Mouse (Mus musculus) frontal cortex, postnatal 36 days (tissue): ENCODE measurements around the gene Cacna1h.
A peak's percentile ranks its signal among the peaks of the same experiment; 100 is the strongest.

ENCODE experiments used
- DNase-seq, 2 experiments: peaks; one replicate each; pipeline ENCODE4 v3.0.0; 2022; ENCODE audit warnings: low spot score in 2 of 2

Cacna1h gene

GRCm38 (mm10) chr17:25408302-25408999 lies 25.1 kb downstream of the Cacna1h start:
- no peak for DNase-seq

DNA sequence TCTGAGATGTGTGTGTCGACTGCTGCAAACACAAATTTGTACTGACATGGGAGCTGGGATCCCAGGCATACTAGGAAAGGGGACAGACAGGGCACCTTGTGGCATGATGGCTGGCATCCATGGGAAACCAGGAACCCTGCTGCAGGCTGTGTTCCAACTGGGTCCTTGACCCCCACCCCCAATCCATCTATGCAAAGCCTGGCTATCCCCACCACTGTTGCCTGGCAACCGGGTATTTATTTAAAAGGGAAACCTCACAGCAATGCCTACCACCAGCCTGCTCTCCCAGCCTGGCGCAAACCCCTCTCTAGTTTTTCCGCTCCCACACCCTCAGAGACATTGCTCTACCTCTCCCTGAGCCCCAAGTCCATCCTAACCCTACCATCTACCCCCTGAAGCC lies 26.2 kb downstream of the Cacna1h start:
- DNase-seq: no peak

GRCm38 (mm10) chr17:25406011-25406441 lies 27.6 kb downstream of the Cacna1h start:
- peak; percentile 56 to 59 for DNase-seq

DNA sequence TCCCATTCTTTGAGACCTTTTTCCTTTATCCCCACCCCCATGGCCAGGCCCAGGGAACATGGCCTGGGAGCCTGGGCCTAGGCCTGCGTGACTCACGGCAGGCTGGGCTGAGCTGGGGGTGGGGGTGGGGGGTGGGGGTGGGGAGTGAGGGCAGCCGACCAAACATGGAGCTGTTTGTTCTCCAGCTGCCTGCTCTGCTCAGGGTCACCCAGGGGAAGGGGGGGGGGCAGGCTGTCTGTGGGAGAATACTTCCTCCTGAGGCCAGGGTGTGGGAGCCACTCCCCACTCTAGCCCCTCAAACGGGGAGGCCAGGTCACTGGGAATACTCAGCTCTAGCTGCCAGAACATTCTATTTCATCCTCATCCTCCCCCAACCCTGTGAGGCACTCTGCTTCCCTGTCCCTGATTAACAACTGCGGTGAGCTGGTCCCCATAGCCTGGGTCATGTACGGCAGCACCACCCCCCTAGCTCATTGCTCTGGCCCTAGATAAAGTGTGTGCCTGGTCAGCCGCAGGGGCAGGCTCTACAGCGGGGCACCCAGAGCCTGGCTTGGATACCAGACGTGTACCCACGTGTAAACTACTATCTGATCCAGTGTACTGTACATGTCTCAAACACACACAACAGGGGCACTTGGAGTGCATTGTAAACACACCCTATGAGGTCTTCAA lies 28.2 kb downstream of the Cacna1h start:
- no peak for DNase-seq

GRCm38 (mm10) chr17:25404190-25404589 lies 29.4 kb downstream of the Cacna1h start:
- DNase-seq: no peak

DNA sequence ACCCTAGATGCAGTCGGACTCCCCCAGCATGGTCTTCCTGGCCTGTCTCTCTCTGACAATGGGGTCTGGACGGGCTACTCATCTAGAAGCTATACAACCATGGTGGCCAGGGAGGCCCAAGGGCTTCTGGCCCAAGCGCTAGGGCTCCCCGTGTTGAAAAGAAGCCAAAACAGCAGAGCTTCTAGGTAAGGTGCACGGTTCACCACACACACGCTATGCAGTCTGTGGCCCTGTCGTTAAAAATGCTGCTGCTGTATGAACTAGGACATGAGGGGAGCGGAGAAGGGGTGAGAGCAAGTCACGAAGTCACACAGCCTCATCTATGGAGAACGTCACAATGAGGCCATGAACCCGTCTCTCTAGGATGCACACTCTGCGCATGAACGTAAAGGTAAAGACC lies 31.4 kb downstream of the Cacna1h start:
- DNase-seq: no peak

DNA sequence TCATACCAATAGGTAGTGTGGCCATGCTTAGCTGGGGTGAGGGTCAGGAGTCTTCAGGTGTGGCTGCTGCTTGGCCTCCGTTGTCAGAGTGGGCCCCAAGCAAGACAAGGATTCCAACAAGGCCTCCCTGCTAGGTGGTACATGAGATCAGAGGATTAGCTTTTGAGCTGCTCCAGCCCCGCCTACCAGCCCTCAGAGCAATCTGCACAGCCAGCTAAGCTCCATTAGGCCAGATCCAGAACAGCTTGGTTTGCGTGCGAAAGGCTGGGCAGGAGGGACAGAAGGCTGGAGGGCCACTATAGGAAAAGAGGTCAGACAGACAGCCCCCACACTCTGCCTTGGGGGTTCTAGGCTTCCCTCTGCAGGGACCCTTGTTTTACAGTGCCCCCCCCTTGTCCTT lies 32.1 kb downstream of the Cacna1h start:
- no peak for DNase-seq

GRCm38 (mm10) chr17:25400443-25400842 lies 33.1 kb downstream of the Cacna1h start:
- no peak for DNase-seq

GRCm38 (mm10) chr17:25398520-25398838 lies 35.1 kb downstream of the Cacna1h start:
- DNase-seq: no peak

DNA sequence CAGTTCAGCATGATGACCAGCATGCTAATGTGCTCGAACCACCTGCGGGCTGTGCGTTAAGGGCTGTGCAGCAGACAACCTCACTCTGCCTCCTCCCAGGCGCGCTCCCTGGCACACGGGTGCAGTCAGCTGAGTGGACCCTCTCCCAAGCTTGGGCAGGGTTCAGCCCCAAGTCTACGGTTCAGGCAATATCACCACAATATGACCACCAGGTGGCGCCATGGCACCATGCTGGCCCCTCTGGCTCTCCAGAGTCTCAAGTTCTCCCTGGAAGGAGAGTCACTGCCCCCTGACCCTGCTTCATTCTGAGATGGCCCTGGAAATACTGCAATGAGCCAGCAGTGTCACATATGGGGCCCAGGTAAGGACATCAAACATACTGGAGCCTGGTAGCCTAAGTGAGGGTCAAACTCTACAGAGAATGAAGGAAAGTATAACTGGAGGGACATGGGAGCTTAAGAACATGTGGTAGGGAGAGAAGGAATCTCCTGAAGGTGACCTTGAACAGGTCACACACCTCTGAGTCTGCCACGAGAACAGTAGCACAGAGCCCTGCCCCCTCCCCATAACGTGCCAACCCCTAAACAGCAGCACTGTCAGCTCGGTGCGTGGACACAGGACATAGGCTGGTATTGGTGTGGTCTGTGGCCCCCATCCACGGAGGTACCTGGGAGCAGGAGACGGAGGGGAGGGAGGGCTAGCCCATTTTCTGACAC lies 35.6 kb downstream of the Cacna1h start:
- DNase-seq: peak; percentile 77 to 81

DNA sequence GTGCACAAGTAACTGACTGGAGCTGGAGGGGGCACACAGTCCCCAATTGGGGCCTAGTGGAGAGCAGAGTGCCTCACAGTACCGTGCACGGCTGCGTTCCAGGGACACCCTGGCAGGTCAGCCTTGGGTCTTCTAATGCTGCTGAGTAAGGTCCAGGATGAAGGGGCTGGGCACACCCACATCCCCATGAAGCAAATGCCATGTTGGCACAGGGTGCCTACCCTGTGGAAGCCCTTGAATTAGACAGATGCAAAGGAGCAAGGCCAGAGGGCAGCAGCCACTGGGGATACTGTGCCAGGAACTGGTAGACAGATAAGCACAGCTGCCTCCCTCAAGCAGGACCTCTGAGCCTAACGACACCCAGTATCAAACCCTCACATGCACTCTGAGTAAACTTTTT lies 39.1 kb downstream of the Cacna1h start:
- DNase-seq: no peak

GRCm38 (mm10) chr17:25374011-25374410 lies 59.6 kb downstream of the Cacna1h start:
- peak; percentile 24 to 27 for DNase-seq

GRCm38 (mm10) chr17:25372491-25372890 lies 61.1 kb downstream of the Cacna1h start:
- no peak for DNase-seq

GRCm38 (mm10) chr17:25368973-25369372 lies 64.6 kb downstream of the Cacna1h start, which contains the start of gene Tpsg1:
Gene Tpsg1, plus strand, starts transcription at chr17:25369273.
- no peak for DNase-seq

DNA sequence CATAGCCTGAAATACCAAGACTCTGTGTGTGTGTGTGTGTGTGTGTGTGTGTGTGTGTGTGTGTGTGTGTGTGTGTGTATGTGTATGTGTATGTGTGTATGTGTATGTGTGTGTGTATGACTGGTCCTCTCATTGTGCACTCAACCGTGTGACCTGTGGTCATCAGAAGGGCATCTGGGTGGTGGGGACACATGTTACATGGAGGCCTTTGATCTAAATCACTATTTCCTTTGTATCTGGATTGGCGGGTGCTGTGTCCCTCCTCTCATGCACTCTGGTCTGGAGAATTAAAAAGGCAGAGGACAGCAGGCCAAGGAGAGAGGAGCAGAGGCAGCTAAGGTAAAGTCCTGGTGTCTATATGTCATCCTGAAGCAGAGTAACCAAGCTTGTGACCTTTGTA lies 67.6 kb downstream of the Cacna1h start, which contains the start of gene Tpsb2:
Gene Tpsb2, plus strand, starts transcription at position 301 of the 400 bp plus-strand sequence.
- no peak for DNase-seq

GRCm38 (mm10) chr17:25363726-25364125 lies 69.9 kb downstream of the Cacna1h start:
- peak; percentile 52 to 54 for DNase-seq

DNA sequence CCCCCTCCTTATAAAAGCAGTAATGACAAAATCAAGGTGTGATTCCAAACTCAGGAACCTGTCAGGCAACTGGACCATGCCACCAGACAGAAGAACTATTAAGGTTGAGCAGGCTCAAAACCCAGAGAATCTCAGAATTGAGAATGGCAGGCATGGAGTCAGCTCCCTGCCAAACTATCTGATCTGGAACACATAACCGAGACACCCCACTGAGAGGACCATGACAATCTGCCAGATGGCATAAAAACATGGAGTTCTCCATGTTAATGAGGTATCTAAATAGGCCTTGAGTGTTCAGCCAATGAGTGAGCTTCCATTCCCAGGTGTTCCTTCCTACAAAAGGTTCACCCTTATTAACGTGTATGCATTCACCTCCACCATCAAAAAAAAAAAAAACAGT lies 72.3 kb downstream of the Cacna1h start:
- DNase-seq: no peak

DNA sequence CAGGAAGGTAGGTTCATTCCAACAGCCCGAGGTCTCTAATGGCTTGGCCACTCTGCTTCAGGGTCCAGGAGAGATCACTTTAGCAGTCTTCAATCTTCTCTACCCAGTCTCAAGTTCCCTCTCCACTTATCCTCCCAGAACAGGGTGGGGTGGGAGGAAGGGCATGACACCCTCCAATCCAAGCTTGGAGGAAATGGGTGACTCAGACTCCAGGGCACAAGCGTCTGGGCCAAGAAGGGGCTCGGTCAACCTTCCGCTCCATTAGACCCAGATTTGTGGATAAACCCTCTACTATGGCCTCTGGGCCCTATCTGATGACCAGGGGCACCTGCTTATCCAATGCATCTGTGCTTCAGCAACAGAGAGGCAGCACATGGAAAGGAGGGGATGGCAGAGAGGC lies 88.1 kb downstream of the Cacna1h start, which contains the start of gene Tpsab1:
Gene Tpsab1, minus strand, starts transcription at position 101 of the 400 bp plus-strand sequence.
- DNase-seq: no peak

- DNase-seq: no peak
Observed at GRCm38 (mm10) chr17:25341490-25341889, 92.1 kb downstream of the Cacna1h start.

- DNase-seq: no peak
Observed at GRCm38 (mm10) chr17:25340003-25340402, 93.6 kb downstream of the Cacna1h start.

- no peak for DNase-seq
Observed at GRCm38 (mm10) chr17:25338218-25338617, 95.4 kb downstream of the Cacna1h start.

- DNase-seq: peak; percentile 49 to 64
Observed at GRCm38 (mm10) chr17:25333943-25334342, 99.6 kb downstream of the Cacna1h start.

DNA sequence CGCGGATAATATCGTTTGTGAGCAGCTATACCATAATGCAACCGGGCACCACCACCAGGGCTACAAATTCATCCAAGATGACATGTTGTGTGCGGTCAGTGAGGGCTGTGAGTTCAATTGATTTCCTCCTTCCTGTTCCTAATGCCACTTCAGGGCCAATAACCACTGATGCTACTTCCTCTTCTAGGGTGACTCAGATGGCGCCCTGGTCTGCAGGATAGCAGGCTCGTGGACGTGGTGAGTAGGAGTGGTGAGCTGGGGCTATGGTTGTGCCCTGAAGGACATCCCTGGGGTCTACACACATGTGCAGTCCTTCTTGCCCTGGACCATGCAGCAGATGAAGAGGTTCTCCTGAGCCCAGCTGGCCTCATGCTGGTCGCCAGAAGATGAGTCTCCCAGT lies 101.3 kb downstream of the Cacna1h start:
- DNase-seq: no peak
